Mouse (Mus musculus): ENCODE measurements around the gene Man1a. TPM values are rescaled to one million over a fixed set of nuclear protein-coding genes. Genes with fewer than 3 reads are reported as not detected.

The Man1a gene
- polyA plus RNA-seq, 1 experiment: 7.7 TPM

DNA sequence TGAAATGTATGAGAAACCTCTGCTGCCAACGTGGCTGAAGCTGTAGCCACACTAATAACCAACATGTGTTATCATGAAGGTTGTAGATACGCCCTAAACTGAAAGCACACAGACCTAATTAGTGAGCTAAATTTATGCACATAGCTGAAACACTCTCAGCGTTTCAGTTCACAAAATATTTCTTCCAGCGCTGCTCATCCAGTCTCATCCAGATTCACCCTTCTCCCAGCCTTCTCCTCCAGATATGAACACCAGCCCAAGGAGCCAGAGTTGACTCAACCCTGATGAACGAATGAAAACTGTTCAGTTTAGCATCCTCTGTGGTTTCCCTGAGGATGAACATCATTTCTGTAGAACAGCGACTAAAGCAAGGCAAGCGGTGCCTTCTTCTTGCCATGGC lies 15.8 kb downstream of the Man1a start:
- TF ChIP-seq POLR2A (IDR thresholded peaks at IDR 0.05; ENCODE audit: borderline replicate concordance, insufficient read depth, low read length) (no peak), CTCF (IDR thresholded peaks at IDR 0.05; ENCODE audit: borderline replicate concordance, insufficient read depth, low read depth, low read length) (no peak)
- DNase-seq: no peak
- no peak overlapping the region for H3K27ac ChIP-seq (ENCODE audit: insufficient read depth, low read length)
- 80% methylated on average over 7 of the region's 7 CpGs for WGBS
- H3K4me1 ChIP-seq (ENCODE audit: control insufficient read depth, insufficient read depth, low read length): no peaks in the 10 kb centered on the region
- no peak overlapping the region for H3K4me3 ChIP-seq (replicated peaks; ENCODE audit: insufficient read depth, low read depth, low read length)
- no peaks in the 10 kb centered on the region for H3K27me3 ChIP-seq (ENCODE audit: control insufficient read depth, insufficient read depth, low read length)

GRCm38 (mm10) chr10:54059679-54060249 lies 16.6 kb downstream of the Man1a start:
- no peak overlapping the region for H3K4me3 ChIP-seq (replicated peaks; ENCODE audit: insufficient read depth, low read depth, low read length)
- H3K27ac ChIP-seq (ENCODE audit: insufficient read depth, low read length): no peak overlapping the region
- no peak for DNase-seq
- no peaks in the 10 kb centered on the region for H3K27me3 ChIP-seq (ENCODE audit: control insufficient read depth, insufficient read depth, low read length)
- TF ChIP-seq CTCF (IDR thresholded peaks at IDR 0.05; ENCODE audit: borderline replicate concordance, insufficient read depth, low read depth, low read length) (no peak), POLR2A (IDR thresholded peaks at IDR 0.05; ENCODE audit: borderline replicate concordance, insufficient read depth, low read length) (no peak)
- 41% methylated on average over 6 of the region's 6 CpGs for WGBS
- no peaks in the 10 kb centered on the region for H3K4me1 ChIP-seq (ENCODE audit: control insufficient read depth, insufficient read depth, low read length)

GRCm38 (mm10) chr10:54059092-54059496 lies 17.3 kb downstream of the Man1a start:
- no peak overlapping the region for H3K27ac ChIP-seq (ENCODE audit: insufficient read depth, low read length)
- no peaks in the 10 kb centered on the region for H3K27me3 ChIP-seq (ENCODE audit: control insufficient read depth, insufficient read depth, low read length)
- H3K4me1 ChIP-seq (ENCODE audit: control insufficient read depth, insufficient read depth, low read length): no peaks in the 10 kb centered on the region
- no peak for DNase-seq
- WGBS: 36% methylated on average over 3 of the region's 3 CpGs
- TF ChIP-seq CTCF (IDR thresholded peaks at IDR 0.05; ENCODE audit: borderline replicate concordance, insufficient read depth, low read depth, low read length) (no peak), POLR2A (IDR thresholded peaks at IDR 0.05; ENCODE audit: borderline replicate concordance, insufficient read depth, low read length) (no peak)
- H3K4me3 ChIP-seq (replicated peaks; ENCODE audit: insufficient read depth, low read depth, low read length): no peak overlapping the region

DNA sequence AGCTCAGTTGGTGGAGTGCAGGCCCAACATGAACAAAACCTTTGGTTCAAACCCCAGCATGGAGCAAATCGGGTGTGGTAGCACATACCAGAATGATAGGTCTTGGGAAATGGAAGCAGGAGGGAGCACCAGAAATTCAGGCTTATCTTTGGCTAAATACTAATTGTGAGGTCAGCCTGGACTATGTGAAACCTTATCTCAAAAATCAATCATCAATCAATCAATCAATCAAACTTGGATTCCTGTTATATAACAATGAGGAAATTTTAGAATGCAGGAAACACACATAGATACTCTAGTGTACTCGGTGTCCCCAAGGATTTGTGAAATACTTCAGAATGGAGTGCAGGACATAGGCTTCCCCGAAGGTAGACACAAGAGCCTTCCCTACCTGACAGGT lies 17.8 kb downstream of the Man1a start:
- H3K27me3 ChIP-seq (ENCODE audit: control insufficient read depth, insufficient read depth, low read length): no peaks in the 10 kb centered on the region
- no peak for TF ChIP-seq CTCF (IDR thresholded peaks at IDR 0.05; ENCODE audit: borderline replicate concordance, insufficient read depth, low read depth, low read length)
- no peak for TF ChIP-seq POLR2A (IDR thresholded peaks at IDR 0.05; ENCODE audit: borderline replicate concordance, insufficient read depth, low read length)
- no peak overlapping the region for H3K27ac ChIP-seq (ENCODE audit: insufficient read depth, low read length)
- DNase-seq: no peak
- no peaks in the 10 kb centered on the region for H3K4me1 ChIP-seq (ENCODE audit: control insufficient read depth, insufficient read depth, low read length)
- WGBS: 96% methylated on average over 3 of the region's 3 CpGs
- H3K4me3 ChIP-seq (replicated peaks; ENCODE audit: insufficient read depth, low read depth, low read length): no peak overlapping the region

GRCm38 (mm10) chr10:54054188-54054587 lies 22.2 kb downstream of the Man1a start:
- Histone ChIP-seq H3K27me3 (ENCODE audit: control insufficient read depth, insufficient read depth, low read length) (no peaks in the 10 kb centered on the region), H3K4me1 (ENCODE audit: control insufficient read depth, insufficient read depth, low read length) (no peaks in the 10 kb centered on the region), H3K27ac (ENCODE audit: insufficient read depth, low read length) (no peak overlapping the region), H3K4me3 (replicated peaks; ENCODE audit: insufficient read depth, low read depth, low read length) (no peak overlapping the region)
- WGBS: 92% methylated on average over 4 of the region's 4 CpGs
- no peak for DNase-seq
- no peak for TF ChIP-seq POLR2A (IDR thresholded peaks at IDR 0.05; ENCODE audit: borderline replicate concordance, insufficient read depth, low read length)

DNA sequence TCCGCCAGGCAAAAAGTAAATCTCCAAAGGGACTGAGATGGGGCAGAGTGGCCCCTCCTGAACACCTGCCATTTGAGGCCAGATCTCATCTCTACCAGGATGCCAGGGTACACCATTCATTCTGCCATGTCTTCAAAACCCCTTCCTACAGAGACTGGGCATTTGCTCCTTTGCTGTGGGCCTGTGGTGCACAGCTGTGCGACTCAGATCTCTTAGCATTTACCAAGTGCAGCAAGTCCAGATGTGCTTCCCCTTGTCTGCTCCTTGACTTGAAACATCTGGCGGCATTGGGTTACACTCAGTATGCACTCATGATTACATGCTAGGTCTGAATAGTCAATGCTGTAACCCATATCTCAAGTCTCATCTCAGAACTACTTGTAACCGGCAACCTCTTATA lies 28.5 kb downstream of the Man1a start:
- no peaks in the 10 kb centered on the region for H3K27me3 ChIP-seq (ENCODE audit: control insufficient read depth, insufficient read depth, low read length)
- no peak overlapping the region for H3K4me3 ChIP-seq (replicated peaks; ENCODE audit: insufficient read depth, low read depth, low read length)
- DNase-seq: no peak
- no peak for TF ChIP-seq CTCF (IDR thresholded peaks at IDR 0.05; ENCODE audit: borderline replicate concordance, insufficient read depth, low read depth, low read length)
- no peak for TF ChIP-seq POLR2A (IDR thresholded peaks at IDR 0.05; ENCODE audit: borderline replicate concordance, insufficient read depth, low read length)
- H3K4me1 ChIP-seq (ENCODE audit: control insufficient read depth, insufficient read depth, low read length): no peaks in the 10 kb centered on the region
- 94% methylated on average over 4 of the region's 4 CpGs for WGBS
- H3K27ac ChIP-seq (ENCODE audit: insufficient read depth, low read length): no peak overlapping the region

GRCm38 (mm10) chr10:54043358-54043757 lies 33.1 kb downstream of the Man1a start:
- H3K27me3 ChIP-seq (ENCODE audit: control insufficient read depth, insufficient read depth, low read length): no peaks in the 10 kb centered on the region
- no peaks in the 10 kb centered on the region for H3K4me1 ChIP-seq (ENCODE audit: control insufficient read depth, insufficient read depth, low read length)
- DNase-seq: no peak
- WGBS: 90% methylated on average over 3 of the region's 3 CpGs
- no peak overlapping the region for H3K27ac ChIP-seq (ENCODE audit: insufficient read depth, low read length)
- no peak for TF ChIP-seq CTCF (IDR thresholded peaks at IDR 0.05; ENCODE audit: borderline replicate concordance, insufficient read depth, low read depth, low read length)
- no peak for TF ChIP-seq POLR2A (IDR thresholded peaks at IDR 0.05; ENCODE audit: borderline replicate concordance, insufficient read depth, low read length)
- H3K4me3 ChIP-seq (replicated peaks; ENCODE audit: insufficient read depth, low read depth, low read length): no peak overlapping the region

DNA sequence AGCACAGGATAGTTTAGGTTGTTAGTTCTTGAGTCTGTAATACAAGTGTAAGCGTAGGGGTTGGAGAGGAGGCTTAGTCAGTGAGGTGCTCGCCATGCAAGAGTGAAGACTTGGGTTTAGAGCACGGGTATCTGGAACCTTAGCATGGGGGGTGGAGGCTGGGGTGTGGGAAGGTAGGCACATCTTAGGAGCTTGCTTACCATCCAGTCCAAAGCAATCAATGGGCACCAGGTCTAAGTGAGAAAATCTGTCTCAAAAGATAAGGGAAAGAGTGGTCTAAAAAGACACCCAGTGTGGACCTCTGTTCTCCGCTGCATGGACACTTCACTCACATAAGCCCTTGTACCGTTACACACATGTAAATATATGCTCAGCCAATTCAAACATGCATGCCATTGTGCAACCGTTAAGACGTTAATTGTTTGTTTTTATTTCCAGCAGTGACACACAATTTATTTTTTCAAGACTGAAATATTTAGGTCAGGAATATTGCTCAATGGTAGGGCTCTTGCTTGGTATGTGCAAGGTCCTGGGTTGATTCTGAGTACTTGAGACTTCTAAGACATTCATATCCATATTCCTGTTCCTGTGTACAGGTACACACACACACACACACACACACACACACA lies 34.1 kb downstream of the Man1a start:
- H3K4me3 ChIP-seq (replicated peaks; ENCODE audit: insufficient read depth, low read depth, low read length): no peak overlapping the region
- TF ChIP-seq CTCF (IDR thresholded peaks at IDR 0.05; ENCODE audit: borderline replicate concordance, insufficient read depth, low read depth, low read length) (no peak), POLR2A (IDR thresholded peaks at IDR 0.05; ENCODE audit: borderline replicate concordance, insufficient read depth, low read length) (no peak)
- no peak for DNase-seq
- no peaks in the 10 kb centered on the region for H3K4me1 ChIP-seq (ENCODE audit: control insufficient read depth, insufficient read depth, low read length)
- H3K27me3 ChIP-seq (ENCODE audit: control insufficient read depth, insufficient read depth, low read length): no peaks in the 10 kb centered on the region
- WGBS: 90% methylated on average over 7 of the region's 7 CpGs
- no peak overlapping the region for H3K27ac ChIP-seq (ENCODE audit: insufficient read depth, low read length)

Data from cerebellum, adult 2 months (tissue).